Mouse (Mus musculus): ENCODE measurements at regions not wholly inside any gene's neighbourhood (a gene's known extent, or its start where the extent isn't known, plus 50 kb on each side); places are given as distances from the start of the nearest gene placed in this dataset.

GRCm38 (mm10) chr6:138717698-138718097, 59.4 kb upstream of the Igbp1b start:
- no peak for ATAC-seq (replicated peaks; ENCODE audit: low FRiP score, low TSS enrichment, poor library complexity, severe bottlenecking)
